Mouse (Mus musculus) CD4-positive helper T cell, adult 2 months (primary cell): ENCODE measurements at regions not wholly inside any gene's neighbourhood (a gene's known extent, or its start where the extent isn't known, plus 50 kb on each side); places are given as distances from the start of the nearest gene placed in this dataset.
A peak's percentile ranks its signal among the peaks of the same experiment; 100 is the strongest.

Experiments used
- DNase-seq: peaks from one replicate; pipeline ENCODE4 v3.0.0-alpha.2; 2012; ENCODE audit warnings: low read depth, missing footprints, low spot score

DNA sequence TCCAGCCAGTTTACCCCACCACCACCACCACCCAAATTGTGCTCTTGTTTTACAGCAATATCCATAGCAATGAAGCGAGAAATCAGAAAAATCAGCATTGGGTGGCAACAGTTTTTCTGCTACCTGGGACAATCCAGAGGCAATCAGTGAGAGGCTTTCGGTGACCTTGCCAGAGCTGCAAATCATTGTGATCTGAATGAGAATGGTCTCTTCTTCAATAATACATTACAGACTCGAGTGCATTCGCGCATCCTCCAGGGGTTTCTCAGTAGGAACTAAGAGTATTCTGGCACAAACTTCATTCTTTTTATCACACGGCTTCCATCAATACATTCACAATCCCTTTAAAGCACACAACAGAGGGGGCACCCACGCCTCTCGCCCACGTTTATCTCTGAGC lies 91.2 kb downstream of the Srek1 start:
- no peak for DNase-seq

DNA sequence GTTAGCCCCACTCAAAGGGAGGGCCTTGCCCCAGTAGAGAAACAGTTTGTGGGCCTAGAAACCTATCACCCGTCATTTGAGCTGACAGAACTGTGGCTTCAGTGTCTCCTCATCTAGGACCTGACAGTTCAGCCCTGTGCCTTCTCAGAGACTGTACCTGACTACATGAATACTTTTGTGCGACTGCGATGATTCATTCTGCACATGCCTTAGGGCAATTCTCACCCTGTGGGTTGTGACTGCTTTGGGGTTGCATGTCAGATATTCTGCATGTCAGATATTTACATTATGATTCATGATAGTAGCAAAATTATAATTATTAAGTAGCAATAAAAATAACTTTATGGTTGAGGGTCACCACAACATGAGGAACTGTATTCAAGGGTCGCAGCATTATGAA lies 93.7 kb downstream of the Srek1 start:
- no peak for DNase-seq

- no peak for DNase-seq
Measured at GRCm38 (mm10) chr13:103680052-103680451, 94.4 kb downstream of the Srek1 start.

DNA sequence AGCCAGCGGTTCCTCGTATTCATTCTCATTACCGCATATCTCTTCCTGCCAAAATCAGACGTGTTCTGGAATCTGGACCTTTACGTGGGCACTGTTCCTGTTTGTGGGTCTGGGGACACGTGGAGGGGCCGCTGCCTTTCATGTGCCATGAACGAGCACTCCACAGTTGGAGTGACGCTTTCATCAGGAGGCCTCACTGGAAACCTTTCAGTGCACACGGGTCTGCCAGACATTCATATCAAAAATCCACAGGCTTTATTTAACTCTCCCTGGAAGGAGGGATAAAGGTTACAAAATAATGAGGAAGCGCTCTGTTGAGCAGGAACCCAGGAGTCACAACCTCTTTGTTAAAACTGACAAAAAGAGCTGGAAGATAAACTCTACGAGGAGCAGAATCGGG lies 97.6 kb downstream of the Srek1 start:
- no peak for DNase-seq

- no peak for DNase-seq
Measured at GRCm38 (mm10) chr13:103676221-103676620, 98.2 kb downstream of the Srek1 start.

DNA sequence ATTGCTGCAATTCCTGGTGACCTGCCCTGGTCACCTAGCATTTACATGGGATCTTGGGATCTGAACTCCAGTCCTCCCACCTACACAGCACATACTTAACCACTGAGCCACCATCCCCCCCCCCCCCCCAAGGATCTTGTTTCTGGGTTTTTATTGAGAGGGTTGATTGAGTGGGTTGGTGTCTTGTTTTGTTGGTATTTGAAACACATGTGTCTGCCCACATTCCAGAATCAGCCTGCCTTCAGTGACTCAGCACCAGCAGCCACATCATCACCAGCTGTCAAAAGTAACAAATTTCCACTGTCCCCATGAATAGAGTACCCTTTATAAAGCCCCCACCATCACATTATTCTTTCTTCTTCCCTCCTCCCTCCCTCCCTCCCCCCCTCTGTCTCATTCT lies 103.8 kb downstream of the Srek1 start:
- no peak for DNase-seq

DNA sequence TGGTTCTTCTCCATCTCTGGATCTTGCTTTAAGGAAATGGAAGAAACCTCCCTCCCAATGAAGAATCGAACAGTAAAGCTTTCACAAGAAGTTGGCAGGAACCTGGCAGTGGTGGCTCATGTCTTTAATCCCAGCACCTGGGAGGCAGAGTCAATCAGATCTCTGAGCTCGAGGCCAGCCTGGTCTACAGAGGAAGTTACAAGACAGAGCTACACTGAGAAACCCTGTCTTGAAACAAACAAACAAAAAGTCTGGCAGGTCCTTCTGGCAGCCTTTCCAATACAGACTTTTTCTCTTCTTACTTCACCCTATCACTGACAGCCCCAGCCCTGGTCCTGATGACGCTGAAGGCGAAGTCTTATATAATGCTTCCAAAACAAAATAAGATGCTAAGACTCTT lies 104.6 kb downstream of the Srek1 start:
- no peak for DNase-seq

DNA sequence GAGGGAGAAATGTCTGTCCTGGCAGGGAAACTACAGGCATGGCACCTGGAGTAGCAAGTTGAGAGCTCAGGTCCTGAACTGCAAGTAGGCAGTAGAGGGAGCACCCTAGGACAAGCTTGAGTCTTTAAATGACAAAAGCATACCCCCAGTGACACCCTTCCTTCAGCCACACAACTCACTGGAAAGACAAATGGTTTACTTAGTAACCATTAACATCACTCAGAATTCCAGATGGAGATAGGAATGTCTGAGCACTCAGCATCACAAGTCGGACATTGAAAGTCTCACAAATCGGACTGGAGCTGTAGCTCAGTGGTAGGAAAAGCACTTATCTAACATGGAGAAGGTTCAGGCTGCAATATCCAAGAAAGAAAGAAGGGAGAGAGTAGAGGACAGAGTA lies 106.7 kb downstream of the Srek1 start:
- no peak for DNase-seq

- DNase-seq, result no peak
Measured at GRCm38 (mm10) chr13:103660248-103660996, 114.0 kb downstream of the Srek1 start.

GRCm38 (mm10) chr13:103655966-103656365 lies 118.4 kb downstream of the Srek1 start:
- DNase-seq, result no peak

- no peak for DNase-seq
Measured at GRCm38 (mm10) chr13:103653216-103653615, 121.2 kb downstream of the Srek1 start.

DNA sequence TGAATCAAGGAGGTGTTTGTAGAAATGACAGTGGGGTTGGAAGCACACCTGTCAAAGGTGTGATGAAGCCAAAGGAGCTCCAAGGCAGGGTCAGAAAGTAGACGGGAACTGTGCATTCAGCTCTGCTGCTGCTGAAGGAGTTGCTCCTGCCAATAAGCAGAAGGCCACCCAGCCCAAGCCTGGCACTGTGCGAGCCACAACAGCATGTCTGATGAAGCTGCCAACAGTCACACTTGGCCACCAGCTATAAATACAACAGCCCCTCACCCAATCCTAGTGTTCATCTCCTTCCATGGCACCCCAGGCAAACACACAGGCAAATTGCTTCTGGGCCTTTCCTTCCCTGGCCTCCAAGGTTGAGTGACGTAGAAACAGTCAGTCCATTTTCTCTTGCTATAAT lies 125.0 kb downstream of the Srek1 start:
- DNase-seq, result no peak

DNA sequence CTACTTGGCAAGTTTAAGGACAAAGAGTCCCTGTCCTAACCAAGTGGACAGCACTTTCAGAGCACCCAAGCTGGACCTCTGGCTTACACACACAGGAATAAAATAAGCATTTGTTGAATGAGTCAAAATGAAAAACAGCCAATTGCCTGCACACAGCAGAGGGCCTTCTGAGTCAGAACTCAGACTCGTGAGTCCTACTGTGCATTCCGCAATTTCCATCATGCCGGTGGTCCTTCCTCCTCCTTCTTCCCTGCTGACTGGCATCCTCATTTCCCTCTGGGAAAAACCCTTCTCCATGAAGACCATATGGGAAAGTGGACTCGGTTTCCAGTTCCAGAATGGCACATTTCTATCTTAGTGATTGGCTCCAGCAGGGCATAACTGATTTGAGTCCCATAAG lies 126.4 kb downstream of the Srek1 start:
- DNase-seq, result no peak

DNA sequence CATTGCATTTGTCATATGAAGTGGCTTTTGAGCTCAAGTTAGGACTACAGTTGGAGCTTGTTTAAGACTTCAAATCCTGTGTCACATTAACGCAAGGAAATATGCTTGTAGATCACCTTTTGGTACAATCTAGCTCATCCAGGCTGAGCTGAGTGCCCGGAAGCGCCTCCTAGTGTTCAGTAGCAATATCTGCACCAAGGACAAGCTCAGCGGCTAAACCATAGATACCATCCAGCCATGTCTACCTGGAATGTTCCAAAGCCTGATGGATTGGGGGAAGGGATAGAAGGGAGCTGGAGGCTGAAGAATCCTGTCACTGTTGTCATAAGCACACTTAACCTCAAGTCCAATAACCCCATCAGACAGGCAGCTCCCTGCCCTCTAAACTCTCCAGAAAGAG lies 128.4 kb downstream of the Srek1 start:
- peak; percentile 9 for DNase-seq

DNA sequence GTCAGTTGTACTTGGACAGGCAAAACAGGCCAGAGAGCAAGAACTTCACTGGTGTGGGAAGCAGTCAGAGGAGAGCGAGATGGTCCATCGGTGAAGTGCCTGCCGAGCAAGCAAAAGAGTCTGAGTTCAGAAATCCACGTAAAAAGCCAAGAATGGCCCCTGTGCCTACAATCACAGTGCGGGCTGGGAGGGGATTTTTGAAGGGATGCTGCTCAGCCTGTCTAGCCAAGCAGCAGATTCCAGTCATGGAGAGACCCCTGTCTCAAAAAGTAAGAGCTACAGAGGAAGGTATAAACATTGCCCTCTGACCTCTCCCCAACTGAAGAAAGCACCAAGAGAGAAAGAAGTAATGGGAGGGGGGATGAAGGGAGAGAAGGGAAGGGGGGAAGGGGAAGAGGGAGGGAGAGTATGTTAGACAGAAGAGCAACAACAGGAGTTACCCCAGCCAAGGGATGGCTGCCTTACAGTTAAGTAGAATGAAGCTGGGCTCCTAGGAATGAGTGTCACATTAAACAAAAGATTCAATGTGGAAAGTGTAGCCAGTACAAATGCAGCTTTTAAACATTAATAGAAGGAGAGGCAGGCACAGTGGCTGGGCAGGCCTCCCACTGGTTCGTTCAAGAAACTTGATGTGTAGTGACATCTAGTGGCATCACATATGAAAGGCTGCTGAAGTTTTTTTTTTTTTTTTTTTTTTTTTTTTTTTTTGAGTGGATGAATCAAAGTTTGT lies 130.2 kb downstream of the Srek1 start:
- no peak for DNase-seq

GRCm38 (mm10) chr13:103643486-103643885 lies 130.9 kb downstream of the Srek1 start:
- DNase-seq, result no peak

DNA sequence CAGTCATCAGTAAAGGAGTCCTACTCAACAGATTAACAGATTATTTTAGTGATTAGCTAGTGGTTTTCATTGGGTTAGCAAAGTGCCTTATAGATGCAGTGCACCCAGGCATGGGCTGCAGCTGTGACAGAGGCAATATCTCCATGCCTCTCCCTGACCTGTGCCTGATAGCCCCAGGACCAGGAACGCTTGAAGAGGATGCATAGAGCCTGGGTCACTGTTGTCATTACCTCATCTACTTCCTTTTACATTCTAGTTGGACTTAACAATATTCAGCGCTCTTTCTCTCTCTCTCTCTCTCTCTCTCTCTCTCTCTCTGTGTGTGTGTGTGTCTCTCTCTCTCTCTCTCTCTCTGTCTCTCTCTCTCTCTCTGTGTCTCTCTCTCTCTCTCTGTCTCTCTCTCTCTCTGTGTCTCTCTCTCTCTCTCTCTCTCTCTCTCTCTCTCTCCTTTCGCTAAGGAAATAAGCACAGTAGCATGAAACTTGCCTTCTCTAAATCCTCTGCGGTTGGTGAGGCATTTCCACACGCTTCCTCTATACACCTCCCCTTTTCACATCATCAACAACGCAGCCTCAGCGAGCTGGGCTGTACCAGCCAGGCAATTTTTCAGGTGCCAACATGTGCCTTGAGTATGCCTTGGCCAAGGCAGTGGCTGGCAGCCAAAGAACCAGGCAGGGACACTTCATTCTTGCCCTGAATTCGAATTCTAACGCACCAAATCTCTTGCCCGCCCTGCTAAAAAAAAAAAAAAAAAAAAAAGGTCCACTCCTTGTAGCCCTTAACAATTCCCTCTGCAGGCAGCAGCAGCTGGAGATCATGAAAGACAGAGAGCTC lies 131.6 kb downstream of the Srek1 start:
- DNase-seq, result no peak

DNA sequence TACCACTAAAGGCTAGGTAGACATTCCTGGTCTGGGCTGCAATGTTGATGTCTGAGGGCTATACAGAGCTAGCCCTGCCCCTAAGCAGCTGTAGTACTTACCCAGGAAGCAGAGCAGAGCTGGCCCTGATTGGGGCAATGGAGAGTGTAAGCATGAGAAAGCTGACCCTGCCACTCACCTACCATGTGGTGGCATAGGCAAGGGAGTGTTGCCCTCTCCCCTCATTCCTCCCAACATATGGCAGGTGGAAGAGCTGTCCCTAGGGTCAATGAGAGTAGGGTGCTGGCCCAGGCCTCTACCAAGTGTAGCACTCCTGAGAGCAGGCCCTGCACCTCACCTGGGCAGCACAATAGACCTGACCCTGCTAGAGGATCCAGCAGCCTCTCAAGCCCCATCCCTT lies 136.4 kb downstream of the Srek1 start:
- DNase-seq, result no peak

GRCm38 (mm10) chr13:103637414-103637813 lies 137.0 kb downstream of the Srek1 start:
- no peak for DNase-seq

DNA sequence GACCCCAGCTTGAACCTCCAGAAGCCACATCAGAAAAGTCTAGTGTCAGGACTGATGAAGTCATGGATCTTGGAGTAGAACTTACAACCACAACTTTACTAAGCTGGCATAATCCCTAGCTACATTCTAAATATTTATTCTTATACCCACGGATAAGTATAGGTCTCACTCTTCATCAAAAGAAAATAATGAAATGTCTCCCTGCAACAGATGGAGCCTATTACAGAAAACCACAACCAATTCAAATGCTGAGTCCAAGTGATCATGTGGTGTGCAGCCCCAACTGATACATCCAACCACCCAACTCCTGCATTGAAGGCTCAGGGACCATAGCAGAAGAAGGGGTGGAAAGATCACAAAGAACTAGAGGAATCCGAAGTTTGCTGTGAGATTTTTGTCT lies 137.8 kb downstream of the Srek1 start:
- no peak for DNase-seq

GRCm38 (mm10) chr13:103623810-103624209 lies 150.6 kb downstream of the Srek1 start:
- DNase-seq, result no peak

DNA sequence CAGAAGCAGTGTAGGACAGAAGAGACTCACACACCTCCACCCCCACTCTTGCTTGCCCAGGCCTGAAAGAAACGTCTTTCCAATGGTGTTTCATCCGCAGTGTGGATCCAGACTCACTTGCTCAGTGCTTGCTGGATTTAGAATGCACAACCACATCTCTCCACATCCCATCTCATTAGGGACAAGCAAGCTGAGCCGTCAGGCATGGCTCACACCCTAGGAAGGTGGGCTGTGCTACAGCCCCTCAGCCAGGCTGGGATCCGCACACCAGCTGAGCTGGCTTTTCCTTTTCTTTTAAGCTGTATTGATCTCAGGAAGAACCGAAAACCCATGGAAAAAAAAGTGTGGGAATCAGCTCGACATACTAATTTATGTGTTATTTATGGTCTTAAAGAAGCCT lies 151.1 kb downstream of the Srek1 start:
- no peak for DNase-seq
